Mouse (Mus musculus) heart, postnatal 0 days (tissue): ENCODE data around the gene Krt82. TPM values are rescaled to one million over a fixed set of nuclear protein-coding genes. Genes with fewer than 3 reads are reported as not detected.
A peak's percentile ranks its signal among the peaks of the same experiment; 100 is the strongest.

ENCODE experiments used
- ATAC-seq: fragments of 200-750 bp; cut with Nextera tagmentation; 2 replicates; pipeline ENCODE4 v1.8.0; 2017; ENCODE audit warnings: low read depth, moderate number of reproducible peaks, moderate library complexity; ENCODE audit not compliant: insufficient read depth
- DNase-seq: peaks from one replicate; pipeline ENCODE4 v3.0.0-alpha.2; 2016; ENCODE audit warnings: low spot score
- H3K27ac ChIP-seq: fragments of 300-500 bp; sonication (generic); 2 replicates; pipeline ENCODE4 v1.5.1; 2014; ENCODE audit warnings: low read depth, mild to moderate bottlenecking
- H3K27me3 ChIP-seq: fragments of 300-500 bp; sonication (generic); 2 replicates; pipeline ENCODE4 v1.6.1; 2014; ENCODE audit warnings: low read length, mixed read lengths; ENCODE audit not compliant: control insufficient read depth, insufficient read depth
- H3K36me3 ChIP-seq: fragments of 300-500 bp; sonication (generic); replicated peaks from 2 replicates; pipeline ENCODE4 v1.6.1; 2014; ENCODE audit warnings: low read length, mixed read lengths; ENCODE audit not compliant: control insufficient read depth, insufficient read depth
- H3K4me1 ChIP-seq: fragments of 300-500 bp; sonication (generic); 2 replicates; pipeline ENCODE4 v1.6.1; 2014; ENCODE audit warnings: antibody characterized with exemption; ENCODE audit not compliant: control insufficient read depth, insufficient read depth
- H3K4me2 ChIP-seq: fragments of 300-500 bp; sonication (generic); 2 replicates; pipeline ENCODE4 v1.6.1; 2014; ENCODE audit warnings: low read depth, mild to moderate bottlenecking, low read length, moderate library complexity
- H3K4me3 ChIP-seq: fragments of 300-500 bp; sonication (generic); 2 replicates; pipeline ENCODE4 v1.5.1; 2014; ENCODE audit warnings: low read depth, low read length
- H3K9ac ChIP-seq: fragments of 300-500 bp; sonication (generic); replicated peaks from 2 replicates; pipeline ENCODE4 v1.6.1; 2014; ENCODE audit warnings: low read depth, low read length, mixed read lengths
- H3K9me3 ChIP-seq: fragments of 300-500 bp; sonication (generic); replicated peaks from 2 replicates; pipeline ENCODE4 v1.6.1; 2016; ENCODE audit warnings: low read length; ENCODE audit not compliant: control insufficient read depth
- CTCF ChIP-seq: IDR thresholded peaks from 2 replicates; pipeline ENCODE4 v1.5.1; 2016; ENCODE audit warnings: antibody characterized with exemption, control low read depth, low read depth
- EP300 ChIP-seq: IDR thresholded peaks from 2 replicates; pipeline ENCODE4 v1.6.1; 2016; ENCODE audit warnings: antibody characterized with exemption, low read depth
- WGBS: fragments of 180-500 bp; shearing (Covaris S2); extraction: QIAGEN DNeasy Blood & Tissue Kit; methylation state at CpG from one replicate; pipeline ENCODE4 v1.1.7; 2014; 5-methylcytosine and 5-hydroxymethylcytosine counted together
- polyA plus RNA-seq: library from polyadenylated mRNA; unstranded; fragments of >200 nt; fragmentation: Nextera tagmentation; extraction: Ambion mirVana; gene quantifications from 2 replicates; pipeline ENCODE4 v1.2.1, GENCODE M21; 2015
- total RNA-seq: library from RNA; depleted of rRNA; stranded (reverse); fragments of >200 nt; gene quantifications from 2 replicates; pipeline ENCODE4 v1.2.3, GENCODE M21; 2014; ENCODE audit warnings: low replicate concordance

The Krt82 gene
- total and polyA plus RNA-seq, 2 experiments from 2014 or later, result not detected

DNA sequence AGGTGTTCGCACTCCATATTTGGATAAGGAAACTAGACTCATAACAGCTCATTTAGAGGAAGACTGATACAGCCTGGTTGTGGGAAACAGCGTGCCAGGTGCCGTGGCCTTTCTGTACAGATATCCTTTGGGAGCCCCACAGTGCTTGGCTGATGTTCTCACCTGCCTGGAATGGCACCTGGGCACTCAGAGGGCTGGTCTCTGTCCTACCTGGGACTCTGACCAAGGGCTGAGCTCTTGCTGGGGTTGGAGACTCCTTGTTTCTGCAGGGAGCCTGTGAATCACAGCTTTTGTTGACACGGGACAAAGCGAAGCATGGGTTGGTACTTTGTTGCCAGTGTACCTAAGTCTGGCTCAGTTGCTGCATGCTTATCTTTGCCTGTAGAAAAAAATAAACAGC lies 25.0 kb upstream of the Krt82 start:
- Histone ChIP-seq H3K27ac (no peak overlapping the region), H3K27me3 (no peaks in the 10 kb centered on the region), H3K36me3 (no peaks in the 10 kb centered on the region), H3K9me3 (no peaks in the 10 kb centered on the region), H3K4me2 (no peak overlapping the region), H3K4me1 (no peaks in the 10 kb centered on the region), H3K9ac (no peak overlapping the region), H3K4me3 (no peak overlapping the region)
- TF ChIP-seq EP300 (no peak), CTCF (no peak)
- 58% methylated on average over 5 of the region's 5 CpGs for WGBS
- ATAC-seq (no peak), DNase-seq (no peak)

- H3K4me1 ChIP-seq, result no peaks in the 10 kb centered on the region
- H3K36me3 ChIP-seq, result no peaks in the 10 kb centered on the region
- H3K4me2 ChIP-seq, result no peak within 1 kb of the TSS
- no peak within 1 kb of the TSS for H3K9ac ChIP-seq
- H3K4me3 ChIP-seq, result no peak within 1 kb of the TSS
- DNase-seq (no peak), ATAC-seq (no peak)
- TF ChIP-seq CTCF (no peak), EP300 (no peak)
- no peak within 1 kb of the TSS for H3K27ac ChIP-seq
- H3K27me3 ChIP-seq, result no peaks in the 10 kb centered on the region
- whole genome bisulfite sequencing, result 61% methylated on average over 15 of the region's 15 CpGs
- no peaks in the 10 kb centered on the region for H3K9me3 ChIP-seq
Measured at GRCm38 (mm10) chr15:101573796-101574345, 23.4 kb upstream of the Krt82 start, which contains the start of gene Krt75. Krt75 (minus strand) TSS chr15:101573904.

DNA sequence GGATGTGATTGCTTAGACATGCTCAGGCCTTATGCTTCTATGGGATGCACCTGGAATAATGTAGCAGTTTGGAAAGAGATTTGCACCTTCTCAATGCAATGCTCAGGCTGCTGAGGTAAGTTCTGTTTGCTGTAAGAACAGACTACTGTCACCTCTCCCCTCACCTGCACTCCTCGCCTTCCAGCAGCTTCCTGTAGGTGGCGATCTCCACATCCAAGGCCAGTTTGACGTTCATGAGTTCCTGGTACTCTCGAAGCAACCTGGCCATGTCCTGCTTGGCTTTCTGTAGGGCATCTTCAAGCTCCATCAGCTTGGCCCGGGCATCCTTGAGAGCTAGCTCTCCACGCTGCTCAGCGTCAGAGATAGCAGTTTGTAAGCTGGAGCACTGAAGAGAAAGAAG lies 17.3 kb upstream of the Krt82 start:
- ATAC-seq (no peak), DNase-seq (no peak)
- Histone ChIP-seq H3K4me3 (no peak overlapping the region), H3K9ac (no peak overlapping the region), H3K36me3 (no peaks in the 10 kb centered on the region), H3K4me1 (no peaks in the 10 kb centered on the region), H3K9me3 (no peaks in the 10 kb centered on the region), H3K27me3 (0 out of 2 replicates have a peak, but pooled peaks cover 9% of the 10 kb centered on the region), H3K4me2 (no peak overlapping the region), H3K27ac (no peak overlapping the region)
- 32% methylated on average over 7 of the region's 7 CpGs for WGBS
- TF ChIP-seq CTCF, result peak; percentile 12; the same call in 1 of the 2 replicates
- TF ChIP-seq EP300, result no peak

DNA sequence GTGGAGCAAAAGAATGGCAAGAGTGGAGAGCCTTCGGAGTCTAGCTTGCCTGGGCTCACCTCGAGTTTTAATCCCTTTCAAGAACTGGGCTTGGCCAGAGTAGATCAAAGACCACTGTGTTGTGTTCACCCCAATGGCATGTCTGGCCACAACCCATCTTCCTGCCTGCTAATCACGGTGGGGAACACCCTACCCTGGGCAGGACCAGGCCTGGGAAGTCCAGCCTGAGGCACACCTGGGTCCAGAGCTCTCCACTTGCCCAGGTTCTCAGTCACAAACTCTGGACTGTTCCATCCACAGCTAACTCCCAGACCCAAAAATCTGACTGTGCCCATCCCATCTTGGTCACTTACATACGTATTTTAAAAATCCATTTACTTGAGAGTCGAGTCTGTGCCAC lies 12.4 kb upstream of the Krt82 start, which contains the start of gene Krt90:
TSS of gene Krt90 (minus strand) at position 101 of the 400 bp plus-strand sequence.
- no peaks in the 10 kb centered on the region for H3K36me3 ChIP-seq
- TF ChIP-seq CTCF (no peak), EP300 (no peak)
- ATAC-seq, result no peak
- H3K27ac ChIP-seq, result no peak within 1 kb of the TSS
- H3K9me3 ChIP-seq, result no peaks in the 10 kb centered on the region
- DNase-seq, result no peak
- H3K4me3 ChIP-seq, result no peak within 1 kb of the TSS
- no peak within 1 kb of the TSS for H3K9ac ChIP-seq
- WGBS, result 54% methylated on average over 5 of the region's 5 CpGs
- 0 out of 2 replicates have a peak, but pooled peaks cover 9% of the 10 kb centered on the region for H3K27me3 ChIP-seq
- H3K4me2 ChIP-seq, result no peak within 1 kb of the TSS
- H3K4me1 ChIP-seq, result no peaks in the 10 kb centered on the region

- Histone ChIP-seq H3K4me1 (no peaks in the 10 kb centered on the region), H3K4me3 (no peak overlapping the region), H3K9ac (no peak overlapping the region), H3K27me3 (peaks cover 9% of the 10 kb centered on the region), H3K36me3 (no peaks in the 10 kb centered on the region), H3K27ac (no peak overlapping the region), H3K4me2 (no peak overlapping the region), H3K9me3 (no peaks in the 10 kb centered on the region)
- TF ChIP-seq EP300, result no peak
- TF ChIP-seq CTCF, result no peak
- WGBS, result 15% methylated on average over 7 of the region's 7 CpGs
- ATAC-seq, result no peak
- DNase-seq, result no peak
Measured at GRCm38 (mm10) chr15:101558034-101558646, 7.7 kb upstream of the Krt82 start.
